ENCODE assay signal across 8 mouse cellular contexts in genomic region chr10:21923495-21923952, GRCm38 (mm10). TPM values are rescaled to one million over a fixed set of nuclear protein-coding genes. Genes with fewer than 3 reads are reported as not detected.
DNase-seq lines count a peak whose midpoint lies in the region; ATAC-seq lines count a peak whose summit lies in the region.

No protein-coding gene starts in this region.

- peak overlapping the region; percentile 69 for H3K27ac ChIP-seq in hindbrain, embryonic 10.5 days
- peak overlapping the region; percentile 75 for H3K27ac ChIP-seq in midbrain, embryonic 14.5 days (replicated peaks; ENCODE audit: low read depth, low read length)

- WGBS in hindbrain, embryonic 10.5 days, result 7% methylated on average over 9 of the region's 9 CpGs
- WGBS in midbrain, embryonic 14.5 days, result 2% methylated on average over 9 of the region's 9 CpGs

- H3K9ac ChIP-seq in midbrain, embryonic 14.5 days (replicated peaks; ENCODE audit: low read length), result peak overlapping the region; percentile 23; the same call in 1 of the 2 replicates

- peak overlapping the region; percentile 29 for H3K4me3 ChIP-seq in hindbrain, embryonic 10.5 days
- no peak overlapping the region for H3K4me3 ChIP-seq in midbrain, embryonic 14.5 days (replicated peaks; ENCODE audit: low read depth, low read length)

- peaks cover 23% of the 10 kb centered on the region for H3K4me1 ChIP-seq in hindbrain, embryonic 10.5 days (replicated peaks)
- H3K4me1 ChIP-seq in midbrain, embryonic 14.5 days (ENCODE audit: control insufficient read depth, insufficient read depth, low read length), result peaks cover 24% of the 10 kb centered on the region

- no peaks in the 10 kb centered on the region for H3K27me3 ChIP-seq in hindbrain, embryonic 10.5 days (ENCODE audit: insufficient read depth, poor library complexity, severe bottlenecking)
- H3K27me3 ChIP-seq in midbrain, embryonic 14.5 days (ENCODE audit: control insufficient read depth, insufficient read depth, low read length), result no peaks in the 10 kb centered on the region

- peak overlapping the region; percentile 42 for H3K4me2 ChIP-seq in midbrain, embryonic 14.5 days (ENCODE audit: low read length)

- H3K9me3 ChIP-seq in hindbrain, embryonic 10.5 days, result no peaks in the 10 kb centered on the region
- no peaks in the 10 kb centered on the region for H3K9me3 ChIP-seq in midbrain, embryonic 14.5 days (ENCODE audit: control insufficient read depth, low read length)

- peak; percentile 61; the same call in 1 of the 2 replicates for ATAC-seq in midbrain, embryonic 14.5 days (ENCODE audit: low FRiP score, low TSS enrichment)

- DNase-seq in Muller cell, postnatal 12 days (ENCODE audit: inconsistent ontology term), result peak; percentile 28
- peak; percentile 64 to 73 for DNase-seq in cerebellum, postnatal 10 days
- peak; percentile 13 to 32 for DNase-seq in frontal cortex, postnatal 25 days (ENCODE audit: low spot score in 2 of 2)
- DNase-seq in hindbrain, embryonic 10.5 days (ENCODE audit: low spot score), result peak; percentile 40
- peak; percentile 33 to 37 for DNase-seq in layer of hippocampus, adult 8-10 months (ENCODE audit: low spot score in 2 of 2)
- peak; percentile 78 for DNase-seq in midbrain, embryonic 14.5 days
- peak; percentile 57 for DNase-seq in testis, postnatal 10 days (ENCODE audit: low spot score)
- DNase-seq in natural killer cell, adult 2 months (ENCODE audit: low spot score in 2 of 2), result no peak

- no peaks in the 10 kb centered on the region for H3K36me3 ChIP-seq in hindbrain, embryonic 10.5 days
- H3K36me3 ChIP-seq in midbrain, embryonic 14.5 days (ENCODE audit: control insufficient read depth, insufficient read depth, low read length), result no peaks in the 10 kb centered on the region

RNA-seq across cellular contexts. Expression of gene Sgk1, which starts 41.5 kb away (rescaled TPM):
- 15.0 and 18.1 TPM in 2 replicates for polyA plus RNA-seq in hindbrain, embryonic 10.5 days (2016; fragmentation: Nextera tagmentation; extraction: Ambion mirVana)
- total RNA-seq in layer of hippocampus, adult 8-10 months (2022), result 100 to 1,000 TPM in 3 of 4 experiments, 10 to 100 TPM in 1; 75.5 to 160 (median 130) TPM
- 43.7 and 47.9 TPM in 2 replicates for polyA plus RNA-seq in midbrain, embryonic 14.5 days (2014; fragmentation: Nextera tagmentation; extraction: Ambion mirVana)

Comparison
In these comparisons a context has a peak if more than half of its experiments do, and no peak if none do; other contexts are left out.
1. DNase-seq: peak in Muller cell, postnatal 12 days (single experiment), cerebellum, postnatal 10 days (2 of 2), frontal cortex, postnatal 25 days (2 of 2), hindbrain, embryonic 10.5 days (single experiment), layer of hippocampus, adult 8-10 months (2 of 2), midbrain, embryonic 14.5 days (single experiment) and testis, postnatal 10 days (single experiment); none in natural killer cell, adult 2 months (0 of 2).